In genomic region chr6:142756507-142757333, GRCm38 (mm10) we compare ENCODE assay signal across 8 mouse cellular contexts. TPM values are rescaled to one million over a fixed set of nuclear protein-coding genes. Genes with fewer than 3 reads are reported as not detected.
A peak's percentile ranks its signal among the peaks of the same experiment; 100 is the strongest.
DNase-seq lines count a peak whose midpoint lies in the region; ATAC-seq and TF ChIP-seq lines count a peak whose summit lies in the region.

Gene Cmas (plus strand): TSS chr6:142756686.

- peak within 1 kb of the TSS; percentile 74 for H3K27ac ChIP-seq in lung, postnatal 0 days (ENCODE audit: low read length)

- no peaks in the 10 kb centered on the region for H3K9me3 ChIP-seq in lung, postnatal 0 days (ENCODE audit: low read length)

- DNase-seq in MEL-GATA-1-ER (ENCODE audit: extremely low read depth, low read depth) = peak; percentile 45
- peak; percentile 88 for DNase-seq in cerebellum, adult 8-10 months
- DNase-seq in forelimb bud, embryonic 11.5 days (ENCODE audit: low read depth, low spot score) = peak; percentile 74
- peak; percentile 94 for DNase-seq in layer of hippocampus, adult 9-11 months
- peak; percentile 93 for DNase-seq in lung, postnatal 0 days (ENCODE audit: low spot score)
- DNase-seq in ovary, postnatal 14 days (ENCODE audit: low spot score) = peak; percentile 72
- peak; percentile 95 for DNase-seq in thymus, postnatal 14 days

- TF ChIP-seq CTCF in lung, postnatal 0 days (IDR thresholded peaks at IDR 0.05) = no peak

- no peaks in the 10 kb centered on the region for H3K27me3 ChIP-seq in lung, postnatal 0 days (replicated peaks; ENCODE audit: insufficient read depth, low read length)

- TF ChIP-seq EP300 in lung, postnatal 0 days (IDR thresholded peaks at IDR 0.05) = no peak

- WGBS in lung, postnatal 0 days = under 1% methylated on average over 45 of the region's 68 CpGs

- peak within 1 kb of the TSS; percentile 62 for H3K4me3 ChIP-seq in lung, postnatal 0 days (ENCODE audit: low read depth, low read length)

- ATAC-seq in hematopoietic stem cell, adult 5-6 weeks (replicated peaks in 1 of 2; ENCODE audit: insufficient read depth in 1 of 2, low FRiP score in 2 of 2, low TSS enrichment in 1 of 2, low read depth in 1 of 2, poor library complexity in 2 of 2, severe bottlenecking in 2 of 2) = peak; percentile 69 to 74
- peak; percentile 98 for ATAC-seq in lung, postnatal 0 days

- H3K4me2 ChIP-seq in lung, postnatal 0 days (replicated peaks; ENCODE audit: low read depth, low read length) = peak within 1 kb of the TSS; percentile 81

- H3K36me3 ChIP-seq in lung, postnatal 0 days (ENCODE audit: insufficient read depth, low read length) = no peaks in the 10 kb centered on the region

- peak within 1 kb of the TSS; percentile 61 for H3K9ac ChIP-seq in lung, postnatal 0 days (replicated peaks; ENCODE audit: low read depth)

- H3K4me1 ChIP-seq in lung, postnatal 0 days (ENCODE audit: insufficient read depth, low read depth, low read length) = peaks cover 12% of the 10 kb centered on the region; the same call in 1 of the 2 replicates

RNA-seq across cellular contexts. Expression of gene Cmas, which starts in this region (rescaled TPM):
- total RNA-seq in hematopoietic stem cell, adult 5-6 weeks (2017) = 78.5 and 109 TPM in 2 replicates
- polyA plus RNA-seq in lung, postnatal 0 days (2015; fragmentation: Nextera tagmentation; extraction: Ambion mirVana) = 53.5 and 53.6 TPM in 2 replicates

Comparison
In these comparisons a context has a peak if more than half of its experiments do, and no peak if none do; other contexts are left out.
1. Peak in every context shown above with its lines: DNase-seq, ATAC-seq, H3K4me3 ChIP-seq and H3K27ac ChIP-seq.
2. DNase-seq: peak in every context shown above with its lines; median percentile 95 in thymus, postnatal 14 days; 94 in layer of hippocampus, adult 9-11 months; 93 in lung, postnatal 0 days; 88 in cerebellum, adult 8-10 months; 74 in forelimb bud, embryonic 11.5 days; 72 in ovary, postnatal 14 days; 45 in MEL-GATA-1-ER.